Mouse (Mus musculus): Measurements from ENCODE around the gene Slc26a10.

DNA sequence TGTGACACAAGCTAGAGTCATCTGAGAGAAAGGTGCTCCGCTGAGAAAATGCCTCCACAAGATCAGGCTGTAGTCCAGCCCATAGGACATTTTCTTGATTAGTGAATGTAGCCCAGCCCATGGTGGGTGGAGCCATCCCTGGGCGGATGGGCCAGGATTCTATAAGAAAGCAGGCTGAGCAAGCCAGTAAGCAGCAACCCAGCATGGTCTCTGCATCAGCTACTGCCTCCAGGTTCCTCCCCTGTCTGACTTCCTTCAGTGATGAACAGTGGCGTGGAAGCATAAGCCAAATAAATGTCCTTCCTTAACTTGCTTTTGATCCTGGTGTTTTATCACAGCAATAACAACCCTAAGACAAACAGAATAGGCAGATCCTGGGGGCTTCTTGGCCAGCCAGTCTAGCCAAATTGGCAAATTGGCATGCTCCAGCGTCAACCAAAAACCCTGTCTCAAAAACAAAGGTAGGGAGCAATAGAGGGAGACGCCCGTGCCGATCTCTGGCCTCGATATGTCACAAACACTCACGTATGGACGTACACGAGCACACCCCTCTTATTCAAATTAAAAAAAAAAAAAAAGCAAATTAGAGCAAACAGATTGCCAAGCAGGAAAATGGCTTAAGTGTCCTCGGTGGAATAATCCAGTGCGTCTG lies 57.5 kb downstream of the Slc26a10 start:
- TF ChIP-seq CTCF (IDR thresholded peaks at IDR 0.05; ENCODE audit: low read depth) (no peak), EP300 (IDR thresholded peaks at IDR 0.05; ENCODE audit: low read depth) (no peak)
